Mouse (Mus musculus): ENCODE data around the gene Gm20403. TPM values are rescaled to one million over a fixed set of nuclear protein-coding genes. Genes with fewer than 3 reads are reported as not detected.
"Not testable (repeated sequence)": the region's sequence is repeated elsewhere in the genome, so short reads cannot be mapped to it uniquely, and the experiment has no call there.

Gm20403 gene
- polyA plus RNA-seq, 1 experiment from 2014 or later = not detected

- Histone ChIP-seq H3K27ac (ENCODE audit: low read length) (no peak overlapping the region), H3K4me2 (ENCODE audit: low read depth, low read length) (no peak overlapping the region), H3K9ac (ENCODE audit: low read length) (no peak overlapping the region), H3K9me3 (ENCODE audit: control insufficient read depth, low read length) (no peaks in the 10 kb centered on the region), H3K4me3 (ENCODE audit: low read length) (no peak overlapping the region), H3K36me3 (ENCODE audit: control insufficient read depth, insufficient read depth, low read length) (no peaks in the 10 kb centered on the region), H3K27me3 (ENCODE audit: control insufficient read depth, insufficient read depth, low read depth, low read length) (no peaks in the 10 kb centered on the region), H3K4me1 (replicated peaks; ENCODE audit: control insufficient read depth, insufficient read depth, low read length) (no peaks in the 10 kb centered on the region)
- ATAC-seq (ENCODE audit: low read depth) = no peak
- WGBS = 67% methylated on average over 1 of the region's 1 CpGs
These were observed 26.7 kb upstream of the Gm20403 start for GRCm38 (mm10) chr12:55013031-55013430.

- no peak overlapping the region for H3K9ac ChIP-seq (ENCODE audit: low read length)
- H3K4me3 ChIP-seq (ENCODE audit: low read length) = no peak overlapping the region
- H3K9me3 ChIP-seq (ENCODE audit: control insufficient read depth, low read length) = no peaks in the 10 kb centered on the region; the same call in 1 of the 2 replicates
- no peaks in the 10 kb centered on the region for H3K27me3 ChIP-seq (ENCODE audit: control insufficient read depth, insufficient read depth, low read depth, low read length)
- no peaks in the 10 kb centered on the region for H3K36me3 ChIP-seq (ENCODE audit: control insufficient read depth, insufficient read depth, low read length)
- WGBS = 80% methylated on average over 14 of the region's 14 CpGs
- ATAC-seq (ENCODE audit: low read depth) = no peak
- no peaks in the 10 kb centered on the region for H3K4me1 ChIP-seq (replicated peaks; ENCODE audit: control insufficient read depth, insufficient read depth, low read length)
- H3K27ac ChIP-seq (ENCODE audit: low read length) = no peak overlapping the region
- no peak overlapping the region for H3K4me2 ChIP-seq (ENCODE audit: low read depth, low read length)
These were observed 21.2 kb upstream of the Gm20403 start for GRCm38 (mm10) chr12:55007361-55008008.

- H3K4me2 ChIP-seq (ENCODE audit: low read depth, low read length) = no peak overlapping the region
- H3K36me3 ChIP-seq (ENCODE audit: control insufficient read depth, insufficient read depth, low read length) = no peaks in the 10 kb centered on the region
- H3K9me3 ChIP-seq (ENCODE audit: control insufficient read depth, low read length) = no peaks in the 10 kb centered on the region; the same call in 1 of the 2 replicates
- H3K27ac ChIP-seq (ENCODE audit: low read length) = no peak overlapping the region
- H3K9ac ChIP-seq (ENCODE audit: low read length) = no peak overlapping the region
- no peak overlapping the region for H3K4me3 ChIP-seq (ENCODE audit: low read length)
- no peaks in the 10 kb centered on the region for H3K27me3 ChIP-seq (ENCODE audit: control insufficient read depth, insufficient read depth, low read depth, low read length)
- ATAC-seq (ENCODE audit: low read depth) = no peak
- WGBS = 91% methylated on average over 7 of the region's 7 CpGs
- no peaks in the 10 kb centered on the region for H3K4me1 ChIP-seq (replicated peaks; ENCODE audit: control insufficient read depth, insufficient read depth, low read length)
These were observed 19.7 kb upstream of the Gm20403 start for GRCm38 (mm10) chr12:55006071-55006470.

- Histone ChIP-seq H3K9me3 (ENCODE audit: control insufficient read depth, low read length) (no peaks in the 10 kb centered on the region; the same call in 1 of the 2 replicates), H3K4me3 (ENCODE audit: low read length) (no peak overlapping the region), H3K4me1 (replicated peaks; ENCODE audit: control insufficient read depth, insufficient read depth, low read length) (no peaks in the 10 kb centered on the region), H3K9ac (ENCODE audit: low read length) (no peak overlapping the region), H3K27ac (ENCODE audit: low read length) (no peak overlapping the region), H3K4me2 (ENCODE audit: low read depth, low read length) (no peak overlapping the region), H3K27me3 (ENCODE audit: control insufficient read depth, insufficient read depth, low read depth, low read length) (no peaks in the 10 kb centered on the region), H3K36me3 (ENCODE audit: control insufficient read depth, insufficient read depth, low read length) (no peaks in the 10 kb centered on the region)
- 84% methylated on average over 3 of the region's 3 CpGs for WGBS
- no peak for ATAC-seq (ENCODE audit: low read depth)
These were observed 18.1 kb upstream of the Gm20403 start for GRCm38 (mm10) chr12:55004396-55004795.

- WGBS = 83% methylated on average over 5 of the region's 5 CpGs
- Histone ChIP-seq H3K36me3 (ENCODE audit: control insufficient read depth, insufficient read depth, low read length) (no peaks in the 10 kb centered on the region), H3K27ac (ENCODE audit: low read length) (no peak overlapping the region), H3K4me2 (ENCODE audit: low read depth, low read length) (no peak overlapping the region), H3K9me3 (ENCODE audit: control insufficient read depth, low read length) (no peaks in the 10 kb centered on the region; the same call in 1 of the 2 replicates), H3K4me3 (ENCODE audit: low read length) (no peak overlapping the region), H3K9ac (ENCODE audit: low read length) (no peak overlapping the region), H3K27me3 (ENCODE audit: control insufficient read depth, insufficient read depth, low read depth, low read length) (no peaks in the 10 kb centered on the region), H3K4me1 (replicated peaks; ENCODE audit: control insufficient read depth, insufficient read depth, low read length) (no peaks in the 10 kb centered on the region)
- ATAC-seq (ENCODE audit: low read depth) = no peak
These were observed 17.5 kb upstream of the Gm20403 start for GRCm38 (mm10) chr12:55003843-55004242.

- not testable (repeated sequence) for H3K4me1 ChIP-seq (replicated peaks; ENCODE audit: control insufficient read depth, insufficient read depth, low read length); H3K4me2 ChIP-seq (ENCODE audit: low read depth, low read length); H3K9me3 ChIP-seq (ENCODE audit: control insufficient read depth, low read length); H3K27me3 ChIP-seq (ENCODE audit: control insufficient read depth, insufficient read depth, low read depth, low read length); H3K27ac ChIP-seq (ENCODE audit: low read length); H3K36me3 ChIP-seq (ENCODE audit: control insufficient read depth, insufficient read depth, low read length); H3K9ac ChIP-seq (ENCODE audit: low read length); ATAC-seq (ENCODE audit: low read depth); H3K4me3 ChIP-seq (ENCODE audit: low read length)
- WGBS = 79% methylated on average over 7 of the region's 7 CpGs
These were observed 16.2 kb upstream of the Gm20403 start for GRCm38 (mm10) chr12:55002532-55002931.

- H3K9me3 ChIP-seq (ENCODE audit: control insufficient read depth, low read length) = no peaks in the 10 kb centered on the region
- H3K27me3 ChIP-seq (ENCODE audit: control insufficient read depth, insufficient read depth, low read depth, low read length) = no peaks in the 10 kb centered on the region
- H3K27ac ChIP-seq (ENCODE audit: low read length) = no peak overlapping the region
- WGBS = 72% methylated on average over 14 of the region's 14 CpGs
- no peak overlapping the region for H3K9ac ChIP-seq (ENCODE audit: low read length)
- H3K36me3 ChIP-seq (ENCODE audit: control insufficient read depth, insufficient read depth, low read length) = no peaks in the 10 kb centered on the region
- H3K4me1 ChIP-seq (replicated peaks; ENCODE audit: control insufficient read depth, insufficient read depth, low read length) = no peaks in the 10 kb centered on the region
- H3K4me3 ChIP-seq (ENCODE audit: low read length) = no peak overlapping the region
- H3K4me2 ChIP-seq (ENCODE audit: low read depth, low read length) = no peak overlapping the region
- no peak for ATAC-seq (ENCODE audit: low read depth)
These were observed 12.8 kb upstream of the Gm20403 start for GRCm38 (mm10) chr12:54999016-54999690.

- Histone ChIP-seq H3K36me3 (ENCODE audit: control insufficient read depth, insufficient read depth, low read length) (no peaks in the 10 kb centered on the region), H3K4me3 (ENCODE audit: low read length) (no peak overlapping the region), H3K4me2 (ENCODE audit: low read depth, low read length) (no peak overlapping the region), H3K4me1 (replicated peaks; ENCODE audit: control insufficient read depth, insufficient read depth, low read length) (no peaks in the 10 kb centered on the region), H3K9me3 (ENCODE audit: control insufficient read depth, low read length) (no peaks in the 10 kb centered on the region), H3K9ac (ENCODE audit: low read length) (no peak overlapping the region), H3K27me3 (ENCODE audit: control insufficient read depth, insufficient read depth, low read depth, low read length) (no peaks in the 10 kb centered on the region), H3K27ac (ENCODE audit: low read length) (no peak overlapping the region)
- 76% methylated on average over 5 of the region's 5 CpGs for whole genome bisulfite sequencing
- no peak for ATAC-seq (ENCODE audit: low read depth)
These were observed 12.1 kb upstream of the Gm20403 start for GRCm38 (mm10) chr12:54998411-54998810.

- H3K36me3 ChIP-seq (ENCODE audit: control insufficient read depth, insufficient read depth, low read length) = no peaks in the 10 kb centered on the region
- H3K27me3 ChIP-seq (ENCODE audit: control insufficient read depth, insufficient read depth, low read depth, low read length) = no peaks in the 10 kb centered on the region
These were observed 10.7 kb upstream of the Gm20403 start for GRCm38 (mm10) chr12:54996979-54997474.

More at GRCm38 (mm10) chr12:54996979-54997474, 10.7 kb upstream of the Gm20403 start:
- H3K9ac ChIP-seq (ENCODE audit: low read length) = no peak overlapping the region
- 79% methylated on average over 6 of the region's 6 CpGs for WGBS
- H3K4me1 ChIP-seq (replicated peaks; ENCODE audit: control insufficient read depth, insufficient read depth, low read length) = no peaks in the 10 kb centered on the region
- H3K9me3 ChIP-seq (ENCODE audit: control insufficient read depth, low read length) = no peaks in the 10 kb centered on the region
- H3K4me3 ChIP-seq (ENCODE audit: low read length) = no peak overlapping the region
- no peak overlapping the region for H3K27ac ChIP-seq (ENCODE audit: low read length)
- ATAC-seq (ENCODE audit: low read depth) = no peak
- no peak overlapping the region for H3K4me2 ChIP-seq (ENCODE audit: low read depth, low read length)

All from lung, embryonic 16.5 days (tissue).